Mouse (Mus musculus) heart, postnatal 0 days (tissue): ENCODE results near the gene Vps33a. TPM values are rescaled to one million over a fixed set of nuclear protein-coding genes. Genes with fewer than 3 reads are reported as not detected.

Source experiments
- ATAC-seq: fragments of 200-750 bp; cut with Nextera tagmentation; 2 replicates; pipeline ENCODE4 v1.8.0; 2017; ENCODE audit warnings: low read depth, moderate number of reproducible peaks, moderate library complexity; ENCODE audit not compliant: insufficient read depth
- DNase-seq: peaks from one replicate; pipeline ENCODE4 v3.0.0-alpha.2; 2016; ENCODE audit warnings: low spot score
- H3K27ac ChIP-seq: fragments of 300-500 bp; sonication (generic); 2 replicates; pipeline ENCODE4 v1.5.1; 2014; ENCODE audit warnings: low read depth, mild to moderate bottlenecking
- H3K27me3 ChIP-seq: fragments of 300-500 bp; sonication (generic); 2 replicates; pipeline ENCODE4 v1.6.1; 2014; ENCODE audit warnings: low read length, mixed read lengths; ENCODE audit not compliant: control insufficient read depth, insufficient read depth
- H3K36me3 ChIP-seq: fragments of 300-500 bp; sonication (generic); replicated peaks from 2 replicates; pipeline ENCODE4 v1.6.1; 2014; ENCODE audit warnings: low read length, mixed read lengths; ENCODE audit not compliant: control insufficient read depth, insufficient read depth
- H3K4me1 ChIP-seq: fragments of 300-500 bp; sonication (generic); 2 replicates; pipeline ENCODE4 v1.6.1; 2014; ENCODE audit warnings: antibody characterized with exemption; ENCODE audit not compliant: control insufficient read depth, insufficient read depth
- H3K4me2 ChIP-seq: fragments of 300-500 bp; sonication (generic); 2 replicates; pipeline ENCODE4 v1.6.1; 2014; ENCODE audit warnings: low read depth, mild to moderate bottlenecking, low read length, moderate library complexity
- H3K4me3 ChIP-seq: fragments of 300-500 bp; sonication (generic); 2 replicates; pipeline ENCODE4 v1.5.1; 2014; ENCODE audit warnings: low read depth, low read length
- H3K9ac ChIP-seq: fragments of 300-500 bp; sonication (generic); replicated peaks from 2 replicates; pipeline ENCODE4 v1.6.1; 2014; ENCODE audit warnings: low read depth, low read length, mixed read lengths
- H3K9me3 ChIP-seq: fragments of 300-500 bp; sonication (generic); replicated peaks from 2 replicates; pipeline ENCODE4 v1.6.1; 2016; ENCODE audit warnings: low read length; ENCODE audit not compliant: control insufficient read depth
- CTCF ChIP-seq: IDR thresholded peaks from 2 replicates; pipeline ENCODE4 v1.5.1; 2016; ENCODE audit warnings: antibody characterized with exemption, control low read depth, low read depth
- EP300 ChIP-seq: IDR thresholded peaks from 2 replicates; pipeline ENCODE4 v1.6.1; 2016; ENCODE audit warnings: antibody characterized with exemption, low read depth
- WGBS: fragments of 180-500 bp; shearing (Covaris S2); extraction: QIAGEN DNeasy Blood & Tissue Kit; methylation state at CpG from one replicate; pipeline ENCODE4 v1.1.7; 2014; 5-methylcytosine and 5-hydroxymethylcytosine counted together
- microRNA-seq: library from miRNA; unstranded; fragments of <30 nt; microRNA quantifications from one replicate; pipeline ENCODE4, GENCODE M21; 2016
- polyA plus RNA-seq: library from polyadenylated mRNA; unstranded; fragments of >200 nt; fragmentation: Nextera tagmentation; extraction: Ambion mirVana; gene quantifications from 2 replicates; pipeline ENCODE4 v1.2.1, GENCODE M21; 2015
- total RNA-seq: library from RNA; depleted of rRNA; stranded (reverse); fragments of >200 nt; gene quantifications from 2 replicates; pipeline ENCODE4 v1.2.3, GENCODE M21; 2014; ENCODE audit warnings: low replicate concordance; rRNA removed

The Vps33a gene
- total and polyA plus RNA-seq, 2 experiments from 2014 or later, result 17.5 to 42.7 TPM

DNA sequence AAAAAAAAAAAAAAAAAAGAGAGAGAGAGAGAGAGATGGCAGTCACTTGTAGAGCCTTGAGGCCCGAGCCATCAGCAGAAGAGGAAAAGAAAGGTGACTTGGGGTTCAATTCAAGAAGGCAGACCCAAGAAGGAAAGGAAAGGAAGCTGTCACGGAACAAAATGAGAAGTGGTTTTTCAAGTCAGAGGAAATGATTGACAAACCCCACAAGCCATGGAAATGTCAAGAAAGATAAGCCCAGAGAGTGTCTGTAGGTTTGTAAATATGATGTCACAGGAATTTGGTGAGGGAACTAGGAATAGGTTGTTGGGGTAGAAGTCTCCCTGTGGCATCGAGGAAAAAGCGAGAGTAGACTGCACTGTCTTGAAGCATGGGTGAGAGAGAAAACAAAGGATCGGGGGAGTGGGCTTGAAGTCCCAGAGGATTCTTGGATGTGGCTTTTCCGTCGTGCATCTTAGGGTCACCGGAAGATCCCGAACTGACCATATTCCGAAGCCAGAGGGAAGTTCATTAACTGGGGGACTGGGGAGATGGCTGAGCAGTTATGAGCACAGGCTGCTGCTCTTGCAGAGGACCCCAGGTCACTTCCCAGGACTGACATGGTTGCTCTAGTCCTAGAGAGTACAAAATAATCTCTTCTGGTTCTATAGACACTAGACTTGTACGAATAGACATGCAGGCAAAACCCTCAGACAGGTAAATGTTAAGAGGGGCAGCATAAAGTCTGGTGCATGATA is 85.0 kb downstream of the Vps33a start:
- TF ChIP-seq CTCF (no peak), EP300 (no peak)
- WGBS, result 71% methylated on average over 11 of the region's 11 CpGs
- Histone ChIP-seq H3K4me1 (no peaks in the 10 kb centered on the region), H3K27ac (no peak overlapping the region), H3K27me3 (no peaks in the 10 kb centered on the region), H3K36me3 (no peaks in the 10 kb centered on the region), H3K9ac (no peak overlapping the region), H3K4me2 (no peak overlapping the region), H3K4me3 (no peak overlapping the region), H3K9me3 (no peaks in the 10 kb centered on the region)
- ATAC-seq (no peak), DNase-seq (no peak)

Small RNA genes within 50 kb of the gene (microRNA-seq; reads per million reads assigned to microRNA genes)
- 0.71 reads per million for gene Mir7647

Other genes starting within 250 kb of the Vps33a start
- gene Bcl7a, start 229.2 kb downstream of the Vps33a start, total RNA-seq, result 10.2 and 11.2 TPM in 2 replicates
- gene Bcl7a, start 229.2 kb downstream of the Vps33a start, polyA plus RNA-seq, result 6.6 TPM in 2 replicates
- gene Mlxip, start 178.2 kb downstream of the Vps33a start, total RNA-seq, result 12.0 and 13.4 TPM in 2 replicates
- 5.9 and 7.3 TPM in 2 replicates for gene Mlxip, start 178.2 kb downstream of the Vps33a start, polyA plus RNA-seq
- gene Lrrc43, start 83.7 kb downstream of the Vps33a start, total RNA-seq, result not detected in 2 replicates
- 0.05 TPM in 1 of 2 replicates, not detected in the other for gene Lrrc43, start 83.7 kb downstream of the Vps33a start, polyA plus RNA-seq
- not detected in 2 replicates for gene Il31, start 83.5 kb downstream of the Vps33a start, total RNA-seq
- gene Il31, start 83.5 kb downstream of the Vps33a start, polyA plus RNA-seq, result not detected in 2 replicates
- not detected in 2 replicates for gene B3gnt4, start 62.6 kb downstream of the Vps33a start, total RNA-seq
- gene B3gnt4, start 62.6 kb downstream of the Vps33a start, polyA plus RNA-seq, result not detected in 2 replicates
- gene Diablo, start 48.9 kb downstream of the Vps33a start, total RNA-seq, result 79.1 and 99.4 TPM in 2 replicates
- 105 and 107 TPM in 2 replicates for gene Diablo, start 48.9 kb downstream of the Vps33a start, polyA plus RNA-seq
- gene Gm49027, start 47.5 kb downstream of the Vps33a start, total RNA-seq, result 1.1 TPM in 1 of 2 replicates, not detected in the other
- gene Gm49027, start 47.5 kb downstream of the Vps33a start, polyA plus RNA-seq, result 0.15 TPM in 1 of 2 replicates, not detected in the other
- 65.2 and 70.0 TPM in 2 replicates for gene Clip1, start 111.6 kb upstream of the Vps33a start, total RNA-seq
- 41.4 and 44.1 TPM in 2 replicates for gene Clip1, start 111.6 kb upstream of the Vps33a start, polyA plus RNA-seq
- 11.8 and 30.8 TPM in 2 replicates for gene Zcchc8, start 148.1 kb upstream of the Vps33a start, total RNA-seq
- gene Zcchc8, start 148.1 kb upstream of the Vps33a start, polyA plus RNA-seq, result 31.3 and 31.8 TPM in 2 replicates
- gene Rsrc2, start 176.4 kb upstream of the Vps33a start, total RNA-seq, result 19.5 and 19.9 TPM in 2 replicates
- 72.7 and 76.5 TPM in 2 replicates for gene Rsrc2, start 176.4 kb upstream of the Vps33a start, polyA plus RNA-seq
- gene Kntc1, start 176.7 kb upstream of the Vps33a start, total RNA-seq, result 15.6 and 17.5 TPM in 2 replicates
- 3.8 and 3.9 TPM in 2 replicates for gene Kntc1, start 176.7 kb upstream of the Vps33a start, polyA plus RNA-seq